Mouse (Mus musculus) hematopoietic multipotent progenitor cell, adult 10-12 weeks (in vitro differentiated cells): ENCODE data around the gene Coq10b. TPM values are rescaled to one million over a fixed set of nuclear protein-coding genes. Genes with fewer than 3 reads are reported as not detected.

Experiments
- polyA plus RNA-seq: library from polyadenylated mRNA; stranded (reverse); fragments of >175 nt; gene quantifications from 2 replicates; pipeline ENCODE4 v1.2.3, GENCODE M21; 2012; ENCODE audit warnings: low replicate concordance

Gene Coq10b
- 5.3 and 5.7 TPM in 2 replicates for polyA plus RNA-seq

DNA sequence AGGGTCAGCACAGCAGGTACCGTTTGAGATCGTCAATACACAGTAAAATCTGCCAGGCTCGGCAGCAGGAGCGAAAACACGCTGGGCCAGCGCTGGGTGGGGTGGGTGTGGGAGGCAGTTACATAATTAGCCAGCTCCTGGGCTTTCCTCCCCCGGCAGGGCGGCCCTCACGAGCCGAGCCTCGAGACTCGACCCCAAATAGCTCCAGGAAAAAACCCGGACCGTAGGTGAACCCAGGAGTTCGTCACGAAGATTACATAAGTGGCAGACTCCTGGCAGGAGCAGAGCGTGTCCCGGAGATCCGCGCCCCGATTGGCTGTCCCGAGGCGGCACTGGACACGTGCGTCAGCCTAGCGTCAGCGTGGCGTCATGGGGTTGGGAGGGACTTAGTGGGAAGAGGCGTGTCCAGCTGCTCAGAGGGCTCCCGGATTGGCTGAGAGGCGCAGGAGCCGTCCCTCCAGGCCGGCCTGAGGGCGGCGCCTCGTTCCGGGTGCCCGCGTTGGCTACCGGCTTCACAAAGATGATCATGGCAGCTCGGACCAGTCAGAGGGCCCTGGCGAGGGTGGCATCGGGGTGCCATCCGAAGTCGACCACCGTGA lies at the start of gene Coq10b:
Gene Coq10b (plus strand): TSS at position 416 of the 599 bp plus-strand sequence.

DNA sequence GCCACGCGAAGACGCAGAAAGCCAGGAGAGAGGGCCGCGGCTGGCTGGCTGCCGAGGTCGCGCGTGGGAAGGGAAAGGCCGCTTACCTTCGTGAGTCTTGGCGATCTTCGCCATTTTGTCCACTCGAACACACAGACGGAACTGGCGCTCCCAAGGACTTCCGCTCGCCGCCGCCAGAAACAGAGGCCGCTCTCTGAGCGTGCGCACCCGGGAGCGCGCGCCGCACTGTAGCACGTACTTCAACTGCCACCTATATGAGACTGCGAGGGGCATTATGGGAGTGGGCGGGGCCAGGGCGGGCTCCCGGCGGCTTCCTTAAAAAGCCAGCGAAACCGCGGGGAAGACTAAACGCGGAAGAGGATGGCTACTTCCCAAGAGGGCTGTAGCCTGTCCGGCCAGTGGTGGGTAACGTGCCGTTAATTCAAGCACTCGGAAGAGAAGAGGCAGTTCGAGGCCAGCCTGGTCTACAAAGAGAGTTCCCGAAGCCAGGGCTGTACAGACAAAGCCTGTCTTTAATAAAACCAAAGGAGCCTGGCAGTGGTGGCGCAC lies 25.2 kb upstream of the Coq10b start, which contains the start of gene Sf3b1:
Gene Sf3b1 (minus strand): TSS at position 229 of the 549 bp plus-strand sequence.

DNA sequence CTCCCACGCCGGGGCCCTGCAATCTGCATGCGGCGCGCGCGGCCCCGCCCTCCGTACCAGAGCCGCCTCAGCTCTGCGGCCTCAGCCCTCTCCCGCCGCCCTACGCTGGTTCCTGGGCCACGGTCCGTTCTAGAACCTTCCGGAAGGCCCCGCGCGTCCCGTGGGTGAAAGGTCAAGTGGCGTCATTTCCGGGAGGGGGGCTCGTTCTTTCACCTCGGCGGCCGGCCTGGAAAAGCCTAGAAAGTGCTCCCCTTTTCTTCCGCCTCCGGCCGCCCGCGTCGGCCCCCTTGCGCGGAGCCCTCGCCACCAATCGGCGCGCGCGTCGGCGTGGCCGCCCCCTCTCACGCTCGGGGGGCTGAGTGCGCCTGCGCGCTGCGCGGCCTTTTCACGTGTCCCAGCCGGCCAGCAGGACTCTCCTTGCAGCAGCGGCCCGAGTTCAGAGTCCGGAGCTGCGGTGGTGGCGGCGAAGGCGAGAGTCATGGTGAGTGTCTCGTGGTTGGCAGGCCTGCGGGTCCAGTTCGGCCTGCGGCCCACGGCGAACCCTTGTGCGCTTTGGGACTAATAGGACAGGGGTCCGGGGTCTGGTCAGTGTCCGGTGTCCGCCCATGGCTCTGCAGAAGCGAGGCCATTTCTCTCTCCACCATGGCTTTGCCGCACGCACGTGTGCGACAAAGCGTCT lies 35.5 kb downstream of the Coq10b start, which contains the start of the genes Hspe1 and Hspd1:
Gene Hspe1 (plus strand): TSS at position 201 of the 679 bp plus-strand sequence.
Gene Hspd1 (minus strand): TSS at position 312 of the 679 bp plus-strand sequence.

Other genes with a start within 250 kb of the Coq10b start
- gene Ankrd44, start 126.4 kb upstream of the Coq10b start, polyA plus RNA-seq, result 17.5 and 23.8 TPM in 2 replicates
- 21.0 and 31.4 TPM in 2 replicates for gene Sf3b1, start 25.3 kb upstream of the Coq10b start, polyA plus RNA-seq
- 34.9 and 62.4 TPM in 2 replicates for gene Hspe1, start 35.4 kb downstream of the Coq10b start, polyA plus RNA-seq
- gene Hspd1, start 35.5 kb downstream of the Coq10b start, polyA plus RNA-seq, result 13.3 and 23.3 TPM in 2 replicates
- gene Mob4, start 78.5 kb downstream of the Coq10b start, polyA plus RNA-seq, result 4.7 and 7.8 TPM in 2 replicates
- gene Rftn2, start 174.0 kb downstream of the Coq10b start, polyA plus RNA-seq, result 2.8 and 5.2 TPM in 2 replicates
- gene Mars2, start 184.4 kb downstream of the Coq10b start, polyA plus RNA-seq, result 2.4 and 3.9 TPM in 2 replicates